Mouse (Mus musculus) forebrain, embryonic 15.5 days (tissue): Measurements from ENCODE around the gene Card9. TPM values are rescaled to one million over a fixed set of nuclear protein-coding genes. Genes with fewer than 3 reads are reported as not detected.
A peak's percentile ranks its signal among the peaks of the same experiment; 100 is the strongest.

Source experiments
- ATAC-seq: fragments of 200-750 bp; cut with Nextera tagmentation; replicated peaks from 2 replicates; pipeline ENCODE4 v1.8.0; 2017; ENCODE audit warnings: mild to moderate bottlenecking, moderate TSS enrichment, moderate library complexity
- H3K27ac ChIP-seq: fragments of 300-500 bp; sonication (generic); replicated peaks from 2 replicates; pipeline ENCODE4 v1.5.1; 2015; ENCODE audit warnings: mild to moderate bottlenecking, inconsistent platforms
- H3K27me3 ChIP-seq: fragments of 300-500 bp; sonication (generic); 2 replicates; pipeline ENCODE4 v1.6.1; 2015; ENCODE audit warnings: inconsistent platforms
- H3K36me3 ChIP-seq: fragments of 300-500 bp; sonication (generic); 2 replicates; pipeline ENCODE4 v1.6.1; 2015; ENCODE audit warnings: mild to moderate bottlenecking, inconsistent platforms
- H3K4me1 ChIP-seq: fragments of 300-500 bp; sonication (generic); 2 replicates; pipeline ENCODE4 v1.6.1; 2015; ENCODE audit warnings: inconsistent platforms
- H3K4me2 ChIP-seq: fragments of 300-500 bp; sonication (generic); replicated peaks from 2 replicates; pipeline ENCODE4 v1.6.1; 2015; ENCODE audit warnings: mild to moderate bottlenecking, inconsistent platforms
- H3K4me3 ChIP-seq: fragments of 300-500 bp; sonication (generic); 2 replicates; pipeline ENCODE4 v1.5.1; 2015; ENCODE audit warnings: mild to moderate bottlenecking, inconsistent platforms
- H3K9ac ChIP-seq: fragments of 300-500 bp; sonication (generic); replicated peaks from 2 replicates; pipeline ENCODE4 v1.6.1; 2015; ENCODE audit warnings: mild to moderate bottlenecking, inconsistent platforms
- H3K9me3 ChIP-seq: fragments of 300-500 bp; sonication (generic); 2 replicates; pipeline ENCODE4 v1.6.1; 2016; ENCODE audit warnings: inconsistent platforms
- WGBS: fragments of 180-500 bp; shearing (Covaris S2); methylation state at CpG from one replicate; pipeline ENCODE4 v1.1.7; 2015; ENCODE audit warnings: mixed read lengths; 5-methylcytosine and 5-hydroxymethylcytosine counted together
- polyA plus RNA-seq: library from polyadenylated mRNA; unstranded; fragments of >200 nt; fragmentation: Nextera tagmentation; extraction: Ambion mirVana; gene quantifications from 2 replicates; pipeline ENCODE4 v1.2.1, GENCODE M21; 2015

The Card9 gene
- polyA plus RNA-seq, 1 experiment from 2014 or later, result 1.4 TPM

- no peaks in the 10 kb centered on the region for H3K27me3 ChIP-seq
- H3K4me2 ChIP-seq, result no peak overlapping the region
- peaks cover 41% of the 10 kb centered on the region for H3K4me1 ChIP-seq
- no peak overlapping the region for H3K27ac ChIP-seq
- H3K9me3 ChIP-seq, result no peaks in the 10 kb centered on the region
- H3K9ac ChIP-seq, result no peak overlapping the region
- no peak for ATAC-seq
- peaks cover 20% of the 10 kb centered on the region for H3K36me3 ChIP-seq
- H3K4me3 ChIP-seq, result no peak overlapping the region
- 92% methylated on average over 13 of the region's 13 CpGs for WGBS
These were observed 41.0 kb downstream of the Card9 start for GRCm38 (mm10) chr2:26319519-26320244.

GRCm38 (mm10) chr2:26319109-26319508 is 41.6 kb downstream of the Card9 start:
- H3K4me3 ChIP-seq, result no peak overlapping the region
- H3K27me3 ChIP-seq, result no peaks in the 10 kb centered on the region
- WGBS, result 89% methylated on average over 9 of the region's 9 CpGs
- H3K9me3 ChIP-seq, result no peaks in the 10 kb centered on the region
- H3K27ac ChIP-seq, result no peak overlapping the region
- peaks cover 41% of the 10 kb centered on the region for H3K4me1 ChIP-seq
- H3K4me2 ChIP-seq, result no peak overlapping the region
- peaks cover 14% of the 10 kb centered on the region for H3K36me3 ChIP-seq
- H3K9ac ChIP-seq, result no peak overlapping the region
- ATAC-seq, result no peak

- H3K9ac ChIP-seq, result no peak overlapping the region; the same call in 1 of the 2 replicates
- ATAC-seq, result no peak
These were observed 42.6 kb downstream of the Card9 start for GRCm38 (mm10) chr2:26317991-26318672.

GRCm38 (mm10) chr2:26317371-26317770 is 43.3 kb downstream of the Card9 start:
- Histone ChIP-seq H3K27ac (peak overlapping the region; percentile 96; the same call in 1 of the 2 replicates), H3K4me2 (peak overlapping the region; percentile 84), H3K4me3 (peak overlapping the region; percentile 80), H3K9me3 (no peaks in the 10 kb centered on the region), H3K9ac (peak overlapping the region; percentile 96), H3K27me3 (no peaks in the 10 kb centered on the region), H3K4me1 (peaks cover 41% of the 10 kb centered on the region), H3K36me3 (peaks cover 2% of the 10 kb centered on the region; the same call in 1 of the 2 replicates)
- ATAC-seq, result no peak
- WGBS, result 71% methylated on average over 3 of the region's 3 CpGs

More at GRCm38 (mm10) chr2:26317991-26318672, 42.6 kb downstream of the Card9 start:
- peak overlapping the region; percentile 84 for H3K4me2 ChIP-seq
- peaks cover 41% of the 10 kb centered on the region for H3K4me1 ChIP-seq
- 91% methylated on average over 3 of the region's 3 CpGs for WGBS
- H3K36me3 ChIP-seq, result peaks cover 5% of the 10 kb centered on the region; the same call in 1 of the 2 replicates
- no peaks in the 10 kb centered on the region for H3K27me3 ChIP-seq
- no peaks in the 10 kb centered on the region for H3K9me3 ChIP-seq
- H3K4me3 ChIP-seq, result no peak overlapping the region
- H3K27ac ChIP-seq, result no peak overlapping the region

GRCm38 (mm10) chr2:26316576-26317246 is 44.0 kb downstream of the Card9 start:
- Histone ChIP-seq H3K36me3 (no peaks in the 10 kb centered on the region), H3K4me2 (peak overlapping the region; percentile 84), H3K9me3 (no peaks in the 10 kb centered on the region), H3K9ac (peak overlapping the region; percentile 96), H3K27me3 (no peaks in the 10 kb centered on the region), H3K4me3 (peak overlapping the region; percentile 80), H3K4me1 (peaks cover 41% of the 10 kb centered on the region), H3K27ac (peak overlapping the region; percentile 96)
- 35% methylated on average over 9 of the region's 9 CpGs for WGBS
- ATAC-seq, result no peak

GRCm38 (mm10) chr2:26315925-26316311 is 44.8 kb downstream of the Card9 start:
- under 1% methylated on average over 11 of the region's 11 CpGs for WGBS
- peak overlapping the region; percentile 80 for H3K4me3 ChIP-seq
- peak overlapping the region; percentile 96 for H3K27ac ChIP-seq
- peak overlapping the region; percentile 84 for H3K4me2 ChIP-seq
- no peaks in the 10 kb centered on the region for H3K27me3 ChIP-seq
- H3K9ac ChIP-seq, result peak overlapping the region; percentile 96
- ATAC-seq, result peak; percentile 17
- H3K36me3 ChIP-seq, result no peaks in the 10 kb centered on the region
- H3K9me3 ChIP-seq, result no peaks in the 10 kb centered on the region
- peaks cover 41% of the 10 kb centered on the region for H3K4me1 ChIP-seq

GRCm38 (mm10) chr2:26315072-26315924 is 45.4 kb downstream of the Card9 start, which contains the start of gene Gpsm1:
TSS of gene Gpsm1 (plus strand) at chr2:26315515.
- H3K36me3 ChIP-seq, result no peaks in the 10 kb centered on the region
- H3K9me3 ChIP-seq, result no peaks in the 10 kb centered on the region
- no peaks in the 10 kb centered on the region for H3K27me3 ChIP-seq
- WGBS, result under 1% methylated on average over 56 of the region's 66 CpGs
- H3K4me3 ChIP-seq, result peak within 1 kb of the TSS; percentile 80
- peak within 1 kb of the TSS; percentile 96 for H3K9ac ChIP-seq
- ATAC-seq, result peak; percentile 87
- peaks cover 40% of the 10 kb centered on the region for H3K4me1 ChIP-seq
- peak within 1 kb of the TSS; percentile 84 for H3K4me2 ChIP-seq
- H3K27ac ChIP-seq, result peak within 1 kb of the TSS; percentile 96

GRCm38 (mm10) chr2:26314281-26315071 is 46.2 kb downstream of the Card9 start:
- H3K9me3 ChIP-seq, result no peaks in the 10 kb centered on the region
- no peak for ATAC-seq
- H3K27ac ChIP-seq, result peak overlapping the region; percentile 96
- 63% methylated on average over 13 of the region's 13 CpGs for WGBS
- peak overlapping the region; percentile 84; the same call in 1 of the 2 replicates for H3K4me2 ChIP-seq
- H3K4me3 ChIP-seq, result peak overlapping the region; percentile 80
- peak overlapping the region; percentile 96; the same call in 1 of the 2 replicates for H3K9ac ChIP-seq
- H3K27me3 ChIP-seq, result no peaks in the 10 kb centered on the region
- peaks cover 33% of the 10 kb centered on the region for H3K4me1 ChIP-seq
- no peaks in the 10 kb centered on the region for H3K36me3 ChIP-seq

GRCm38 (mm10) chr2:26313394-26313793 is 47.3 kb downstream of the Card9 start:
- ATAC-seq, result no peak
- WGBS, result 92% methylated on average over 1 of the region's 1 CpGs
- no peak overlapping the region for H3K4me2 ChIP-seq
- H3K4me1 ChIP-seq, result peaks cover 22% of the 10 kb centered on the region
- H3K36me3 ChIP-seq, result no peaks in the 10 kb centered on the region
- no peaks in the 10 kb centered on the region for H3K27me3 ChIP-seq
- no peak overlapping the region for H3K4me3 ChIP-seq
- no peak overlapping the region for H3K9ac ChIP-seq
- no peak overlapping the region for H3K27ac ChIP-seq
- H3K9me3 ChIP-seq, result no peaks in the 10 kb centered on the region

GRCm38 (mm10) chr2:26312812-26313211 is 47.9 kb downstream of the Card9 start:
- H3K4me1 ChIP-seq, result peaks cover 16% of the 10 kb centered on the region
- no peak for ATAC-seq
- no peak overlapping the region for H3K4me2 ChIP-seq
- no peak overlapping the region for H3K9ac ChIP-seq
- H3K36me3 ChIP-seq, result no peaks in the 10 kb centered on the region
- no peak overlapping the region for H3K4me3 ChIP-seq
- 67% methylated on average over 2 of the region's 2 CpGs for WGBS
- no peaks in the 10 kb centered on the region for H3K27me3 ChIP-seq
- no peaks in the 10 kb centered on the region for H3K9me3 ChIP-seq
- no peak overlapping the region for H3K27ac ChIP-seq

GRCm38 (mm10) chr2:26311936-26312335 is 48.8 kb downstream of the Card9 start:
- Histone ChIP-seq H3K27ac (no peak overlapping the region), H3K36me3 (no peaks in the 10 kb centered on the region), H3K27me3 (no peaks in the 10 kb centered on the region), H3K9ac (no peak overlapping the region), H3K4me1 (peaks cover 7% of the 10 kb centered on the region), H3K4me3 (no peak overlapping the region), H3K4me2 (no peak overlapping the region), H3K9me3 (no peaks in the 10 kb centered on the region)
- 72% methylated on average over 5 of the region's 5 CpGs for WGBS
- ATAC-seq, result no peak
